Mouse (Mus musculus): ENCODE results near the gene Rnase11. TPM values are rescaled to one million over a fixed set of nuclear protein-coding genes. Genes with fewer than 3 reads are reported as not detected.

The Rnase11 gene
- total and polyA plus RNA-seq, 2 experiments from 2014 or later, result not detected

DNA sequence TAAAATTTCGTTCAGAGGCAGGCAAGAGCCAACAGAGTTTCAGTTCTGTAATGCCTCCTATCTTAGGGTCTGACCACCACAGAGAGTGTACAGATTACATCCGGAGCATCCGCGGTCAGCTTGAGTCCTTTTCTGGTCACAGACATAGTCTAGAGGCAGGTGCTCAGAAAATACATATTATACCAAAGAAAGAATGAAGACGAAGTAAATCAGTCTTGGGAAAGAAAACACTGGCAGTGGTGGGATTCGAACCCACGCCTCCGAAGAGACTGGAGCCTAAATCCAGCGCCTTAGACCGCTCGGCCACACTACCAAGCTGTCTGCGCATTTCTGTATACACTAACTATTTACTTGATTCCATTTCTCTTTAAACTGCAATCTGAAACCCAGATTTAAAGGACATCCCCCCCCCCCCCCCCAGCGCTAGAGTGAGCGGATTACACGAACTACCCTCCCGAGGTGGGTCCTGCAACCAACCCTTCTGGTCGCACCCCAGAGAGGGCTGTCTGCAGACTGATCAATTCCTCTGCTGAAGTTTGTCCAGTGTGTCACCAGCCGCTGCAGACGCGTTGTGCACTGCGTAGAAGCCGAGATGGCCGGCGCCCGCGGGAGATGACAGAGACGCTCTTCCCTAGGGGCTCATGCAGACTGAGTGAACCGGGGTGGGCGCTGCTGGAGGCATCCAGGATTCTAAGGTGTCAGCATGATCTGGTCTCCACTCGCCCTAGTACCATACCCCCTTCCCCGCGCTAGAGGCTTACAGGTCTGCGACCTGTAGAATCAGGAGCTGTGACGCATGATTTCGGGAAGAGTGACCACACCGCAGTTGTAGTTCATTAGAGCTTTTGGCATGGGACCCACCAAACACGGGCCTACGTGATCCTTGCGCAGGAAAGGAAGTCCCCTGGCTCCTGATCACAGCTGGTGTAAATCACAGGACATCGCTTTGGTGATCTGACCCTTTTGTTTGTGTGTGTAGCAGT, 32.9 kb upstream of the Rnase11 start:
- Histone ChIP-seq H3K4me1 (ENCODE audit: insufficient read depth, low read length) (peaks cover 5% of the 10 kb centered on the region; the same call in 1 of the 2 replicates), H3K36me3 (ENCODE audit: insufficient read depth, low read length) (no peaks in the 10 kb centered on the region), H3K27me3 (ENCODE audit: insufficient read depth, low read length) (no peaks in the 10 kb centered on the region), H3K4me2 (ENCODE audit: low read depth, low read length, poor library complexity, severe bottlenecking) (peak overlapping the region; percentile 89), H3K9ac (replicated peaks; ENCODE audit: low read length, poor library complexity, severe bottlenecking) (peak overlapping the region; percentile 54; the same call in 1 of the 2 replicates), H3K27ac (ENCODE audit: low read depth, low read length) (no peak overlapping the region), H3K4me3 (ENCODE audit: low read depth, low read length) (peak overlapping the region; percentile 56), H3K9me3 (ENCODE audit: low read length) (no peaks in the 10 kb centered on the region)
- peak; percentile 70 for ATAC-seq (ENCODE audit: low FRiP score)
- DNase-seq (ENCODE audit: low spot score), result peak; percentile 54
- no peak for TF ChIP-seq CTCF (IDR thresholded peaks at IDR 0.05)
- 2% methylated on average over 38 of the region's 40 CpGs for WGBS

DNA sequence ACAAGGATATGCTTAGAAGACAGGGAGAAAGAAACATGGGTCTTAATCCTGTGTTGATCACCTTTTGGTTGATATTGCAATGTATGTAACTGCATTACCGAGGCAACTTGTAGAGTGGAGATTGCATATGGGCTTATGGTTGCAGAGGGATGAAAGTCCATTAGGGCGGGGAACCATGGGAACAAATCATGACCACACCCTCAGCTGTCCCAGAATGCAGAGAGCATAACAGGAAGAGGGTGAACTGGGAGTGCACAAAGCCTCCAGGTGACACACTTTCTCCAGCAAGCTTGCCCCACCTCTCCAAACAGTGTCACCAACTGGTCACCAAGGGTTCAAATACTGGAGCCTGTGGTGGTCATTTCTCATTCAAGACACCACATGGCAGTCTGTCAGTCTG, 31.1 kb upstream of the Rnase11 start:
- H3K4me3 ChIP-seq (ENCODE audit: low read depth, low read length), result no peak overlapping the region
- no peaks in the 10 kb centered on the region for H3K9me3 ChIP-seq (ENCODE audit: low read length)
- DNase-seq (ENCODE audit: low spot score) (no peak), ATAC-seq (ENCODE audit: low FRiP score) (no peak)
- H3K27ac ChIP-seq (ENCODE audit: low read depth, low read length), result no peak overlapping the region
- no peak for TF ChIP-seq CTCF (IDR thresholded peaks at IDR 0.05)
- WGBS, result 98% methylated on average over 2 of the region's 2 CpGs
- H3K36me3 ChIP-seq (ENCODE audit: insufficient read depth, low read length), result no peaks in the 10 kb centered on the region
- peaks cover 5% of the 10 kb centered on the region; the same call in 1 of the 2 replicates for H3K4me1 ChIP-seq (ENCODE audit: insufficient read depth, low read length)
- H3K9ac ChIP-seq (replicated peaks; ENCODE audit: low read length, poor library complexity, severe bottlenecking), result no peak overlapping the region
- H3K27me3 ChIP-seq (ENCODE audit: insufficient read depth, low read length), result no peaks in the 10 kb centered on the region
- H3K4me2 ChIP-seq (ENCODE audit: low read depth, low read length, poor library complexity, severe bottlenecking), result no peak overlapping the region

DNA sequence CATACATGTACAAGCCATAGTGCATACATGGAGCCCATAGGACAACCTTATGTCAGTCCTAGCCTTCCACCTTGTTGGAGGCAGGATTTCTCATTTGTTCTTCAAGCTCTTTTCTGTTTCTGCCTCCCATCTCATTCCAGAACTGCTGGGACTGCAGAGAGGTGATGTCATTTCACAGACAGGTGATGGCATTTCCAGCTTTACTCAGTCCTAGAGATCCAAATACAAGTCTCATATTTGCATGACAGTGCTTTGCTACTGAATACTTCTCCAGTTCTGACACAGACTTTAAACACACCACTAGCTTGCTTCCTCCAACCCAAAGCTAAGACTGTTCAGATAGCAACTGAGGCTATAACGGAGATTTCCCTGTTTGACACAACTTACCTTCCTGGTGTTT, 29.2 kb upstream of the Rnase11 start:
- Histone ChIP-seq H3K27ac (ENCODE audit: low read depth, low read length) (no peak overlapping the region), H3K36me3 (ENCODE audit: insufficient read depth, low read length) (no peaks in the 10 kb centered on the region), H3K4me2 (ENCODE audit: low read depth, low read length, poor library complexity, severe bottlenecking) (no peak overlapping the region), H3K9ac (replicated peaks; ENCODE audit: low read length, poor library complexity, severe bottlenecking) (no peak overlapping the region), H3K27me3 (ENCODE audit: insufficient read depth, low read length) (no peaks in the 10 kb centered on the region), H3K4me1 (ENCODE audit: insufficient read depth, low read length) (peaks cover 5% of the 10 kb centered on the region; the same call in 1 of the 2 replicates), H3K9me3 (ENCODE audit: low read length) (no peaks in the 10 kb centered on the region), H3K4me3 (ENCODE audit: low read depth, low read length) (no peak overlapping the region)
- WGBS, result 82% methylated on average over 1 of the region's 1 CpGs
- ATAC-seq (ENCODE audit: low FRiP score), result no peak
- no peak for DNase-seq (ENCODE audit: low spot score)
- TF ChIP-seq CTCF (IDR thresholded peaks at IDR 0.05), result no peak

DNA sequence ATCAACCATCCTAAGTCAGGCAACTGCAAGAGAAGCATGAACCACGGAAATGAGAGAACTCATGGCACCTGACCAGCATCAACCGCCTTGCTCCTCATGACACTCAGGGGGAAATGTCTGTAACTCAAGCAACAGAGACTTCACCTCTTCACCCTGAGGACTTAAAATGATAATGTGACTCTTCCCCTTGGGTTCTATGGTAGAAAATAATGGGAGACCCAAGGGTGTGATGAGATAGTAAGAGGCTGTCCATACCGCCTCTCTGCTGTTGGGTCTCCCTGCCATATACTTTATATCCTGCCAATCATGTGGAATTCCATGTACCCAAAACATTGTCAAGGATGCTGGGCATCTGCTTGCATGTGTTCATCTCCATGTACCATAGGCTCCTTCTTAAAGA, 24.4 kb upstream of the Rnase11 start, which contains the start of gene Olfr750:
Olfr750 (minus strand) TSS at position 101 of the 400 bp plus-strand sequence.
- Histone ChIP-seq H3K27me3 (ENCODE audit: insufficient read depth, low read length) (no peaks in the 10 kb centered on the region), H3K9ac (replicated peaks; ENCODE audit: low read length, poor library complexity, severe bottlenecking) (no peak within 1 kb of the TSS), H3K36me3 (ENCODE audit: insufficient read depth, low read length) (no peaks in the 10 kb centered on the region), H3K9me3 (ENCODE audit: low read length) (no peaks in the 10 kb centered on the region), H3K4me3 (ENCODE audit: low read depth, low read length) (no peak within 1 kb of the TSS), H3K27ac (ENCODE audit: low read depth, low read length) (no peak within 1 kb of the TSS), H3K4me1 (ENCODE audit: insufficient read depth, low read length) (no peaks in the 10 kb centered on the region), H3K4me2 (ENCODE audit: low read depth, low read length, poor library complexity, severe bottlenecking) (no peak within 1 kb of the TSS)
- no peak for TF ChIP-seq CTCF (IDR thresholded peaks at IDR 0.05)
- WGBS, result 91% methylated on average over 3 of the region's 3 CpGs
- DNase-seq (ENCODE audit: low spot score) (no peak), ATAC-seq (ENCODE audit: low FRiP score) (no peak)

DNA sequence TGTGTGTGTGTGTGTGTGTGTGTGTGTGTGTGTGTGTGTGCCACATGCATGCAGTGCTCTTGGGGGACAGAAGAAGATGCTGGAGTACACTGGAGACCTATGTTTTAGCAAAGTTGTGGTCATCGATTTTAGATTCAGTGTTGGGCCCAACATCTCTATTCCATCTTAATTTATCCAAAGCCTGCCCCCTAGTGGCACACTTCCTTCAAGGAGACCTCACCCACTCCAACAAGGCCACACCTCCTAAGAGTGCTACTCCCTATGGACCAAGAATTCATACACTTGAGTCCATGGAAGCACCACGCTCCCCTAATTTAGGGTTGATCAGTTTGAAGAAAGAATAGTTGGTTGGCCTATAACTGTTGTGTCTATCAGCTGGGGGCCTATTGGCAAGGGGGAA, 19.7 kb upstream of the Rnase11 start:
- H3K27me3 ChIP-seq (ENCODE audit: insufficient read depth, low read length), result no peaks in the 10 kb centered on the region
- 86% methylated on average over 2 of the region's 2 CpGs for WGBS
- TF ChIP-seq CTCF (IDR thresholded peaks at IDR 0.05), result 0 out of 2 replicates have a peak, but pooled peaks have one; percentile 23

DNA sequence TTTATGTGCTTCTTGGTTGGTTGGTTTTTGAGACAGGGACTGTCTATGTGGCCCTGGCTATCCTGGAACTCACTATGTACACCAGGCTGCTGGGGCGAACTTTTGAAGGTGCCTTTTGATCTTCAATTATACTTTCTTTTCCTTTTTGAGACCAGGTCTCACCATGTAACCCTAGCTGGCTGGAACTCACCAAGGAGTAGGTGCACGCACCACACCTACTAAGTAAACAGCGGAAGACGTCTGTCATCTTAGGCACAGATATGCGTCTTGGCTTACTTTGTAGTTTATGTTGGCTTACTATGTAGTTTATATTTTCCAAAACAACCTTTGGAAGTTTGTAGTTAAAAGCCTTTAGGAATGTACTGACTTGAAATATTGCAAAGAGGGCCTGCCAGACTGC, 19.0 kb upstream of the Rnase11 start:
- no peaks in the 10 kb centered on the region for H3K27me3 ChIP-seq (ENCODE audit: insufficient read depth, low read length)
- no peaks in the 10 kb centered on the region for H3K36me3 ChIP-seq (ENCODE audit: insufficient read depth, low read length)
- H3K4me1 ChIP-seq (ENCODE audit: insufficient read depth, low read length), result peaks cover 5% of the 10 kb centered on the region; the same call in 1 of the 2 replicates
- 96% methylated on average over 5 of the region's 5 CpGs for WGBS
- H3K27ac ChIP-seq (ENCODE audit: low read depth, low read length), result no peak overlapping the region
- H3K4me3 ChIP-seq (ENCODE audit: low read depth, low read length), result no peak overlapping the region
- H3K4me2 ChIP-seq (ENCODE audit: low read depth, low read length, poor library complexity, severe bottlenecking), result no peak overlapping the region
- TF ChIP-seq CTCF (IDR thresholded peaks at IDR 0.05), result no peak
- H3K9me3 ChIP-seq (ENCODE audit: low read length), result no peaks in the 10 kb centered on the region
- DNase-seq (ENCODE audit: low spot score), result no peak
- ATAC-seq (ENCODE audit: low FRiP score), result no peak
- H3K9ac ChIP-seq (replicated peaks; ENCODE audit: low read length, poor library complexity, severe bottlenecking), result no peak overlapping the region

More for the DNA sequence above, 19.7 kb upstream of the Rnase11 start:
- no peak overlapping the region for H3K4me3 ChIP-seq (ENCODE audit: low read depth, low read length)
- DNase-seq (ENCODE audit: low spot score) (peak; percentile 27), ATAC-seq (ENCODE audit: low FRiP score) (no peak)
- no peaks in the 10 kb centered on the region for H3K9me3 ChIP-seq (ENCODE audit: low read length)
- no peaks in the 10 kb centered on the region for H3K36me3 ChIP-seq (ENCODE audit: insufficient read depth, low read length)
- no peak overlapping the region for H3K9ac ChIP-seq (replicated peaks; ENCODE audit: low read length, poor library complexity, severe bottlenecking)
- H3K27ac ChIP-seq (ENCODE audit: low read depth, low read length), result no peak overlapping the region
- no peak overlapping the region for H3K4me2 ChIP-seq (ENCODE audit: low read depth, low read length, poor library complexity, severe bottlenecking)
- peaks cover 5% of the 10 kb centered on the region; the same call in 1 of the 2 replicates for H3K4me1 ChIP-seq (ENCODE audit: insufficient read depth, low read length)

All from midbrain, postnatal 0 days (tissue).